Mouse (Mus musculus): ENCODE results near the gene Dixdc1. TPM values are rescaled to one million over a fixed set of nuclear protein-coding genes. Genes with fewer than 3 reads are reported as not detected.

Dixdc1 gene
- total RNA-seq (2021), result 10 to 100 TPM in 1 of 2 experiments, 1 to 10 TPM in 1; 9.9 to 10.1 TPM

GRCm38 (mm10) chr9:50738914-50739870, at the start of gene Dixdc1:
Gene Dixdc1 (minus strand): TSS chr9:50739517.
- peak; percentile 98 for DNase-seq

- peak; percentile 42 for DNase-seq
Measured at GRCm38 (mm10) chr9:50782155-50782554, 42.8 kb upstream of the Dixdc1 start.

- no peak for DNase-seq
Measured at GRCm38 (mm10) chr9:50776162-50776760, 36.9 kb upstream of the Dixdc1 start.

- DNase-seq, result peak; percentile 21
Measured at GRCm38 (mm10) chr9:50775662-50776126, 36.4 kb upstream of the Dixdc1 start.

GRCm38 (mm10) chr9:50774991-50775612, 35.8 kb upstream of the Dixdc1 start, which contains the start of the genes Alg9 and 1110032A03Rik:
Gene Alg9 (plus strand): TSS chr9:50775019.
Gene 1110032A03Rik (minus strand): TSS chr9:50775520.
- peak; percentile 93 for DNase-seq

GRCm38 (mm10) chr9:50774026-50774462, 34.7 kb upstream of the Dixdc1 start:
- DNase-seq, result no peak

GRCm38 (mm10) chr9:50770011-50770410, 30.7 kb upstream of the Dixdc1 start:
- peak; percentile 26 for DNase-seq

GRCm38 (mm10) chr9:50768107-50769002, 29.0 kb upstream of the Dixdc1 start, which contains the start of gene Fdxacb1:
Gene Fdxacb1 (plus strand): TSS chr9:50768236.
- peak; percentile 97 for DNase-seq

GRCm38 (mm10) chr9:50767531-50768106, 28.3 kb upstream of the Dixdc1 start:
- no peak for DNase-seq

GRCm38 (mm10) chr9:50763331-50763730, 24.0 kb upstream of the Dixdc1 start:
- peak; percentile 63 for DNase-seq

- DNase-seq, result no peak
Measured at GRCm38 (mm10) chr9:50761520-50762243, 22.4 kb upstream of the Dixdc1 start.

GRCm38 (mm10) chr9:50756711-50757110, 17.4 kb upstream of the Dixdc1 start:
- no peak for DNase-seq

GRCm38 (mm10) chr9:50753947-50754346, 14.6 kb upstream of the Dixdc1 start:
- DNase-seq, result peak; percentile 33

- DNase-seq, result peak; percentile 93
Measured at GRCm38 (mm10) chr9:50752784-50753615, 13.7 kb upstream of the Dixdc1 start.

GRCm38 (mm10) chr9:50752054-50752602, 12.8 kb upstream of the Dixdc1 start, which contains the start of gene Hspb2:
Gene Hspb2 (minus strand): TSS chr9:50752354.
- peak; percentile 80 for DNase-seq

- DNase-seq, result peak; percentile 35
Measured at GRCm38 (mm10) chr9:50751323-50751722, 12.0 kb upstream of the Dixdc1 start, which contains the start of gene Cryab. Gene Cryab (plus strand): TSS chr9:50751325.

GRCm38 (mm10) chr9:50750706-50751105, 11.4 kb upstream of the Dixdc1 start:
- DNase-seq, result peak; percentile 38

GRCm38 (mm10) chr9:50746214-50746677, 6.9 kb upstream of the Dixdc1 start, which contains the start of gene 2310030G06Rik:
Gene 2310030G06Rik (minus strand): TSS chr9:50746536.
- DNase-seq, result peak; percentile 51

GRCm38 (mm10) chr9:50745806-50746205, 6.5 kb upstream of the Dixdc1 start:
- no peak for DNase-seq
